Mouse (Mus musculus): ENCODE results near the gene Cyp4f13.
A peak's percentile ranks its signal among the peaks of the same experiment; 100 is the strongest.

DNA sequence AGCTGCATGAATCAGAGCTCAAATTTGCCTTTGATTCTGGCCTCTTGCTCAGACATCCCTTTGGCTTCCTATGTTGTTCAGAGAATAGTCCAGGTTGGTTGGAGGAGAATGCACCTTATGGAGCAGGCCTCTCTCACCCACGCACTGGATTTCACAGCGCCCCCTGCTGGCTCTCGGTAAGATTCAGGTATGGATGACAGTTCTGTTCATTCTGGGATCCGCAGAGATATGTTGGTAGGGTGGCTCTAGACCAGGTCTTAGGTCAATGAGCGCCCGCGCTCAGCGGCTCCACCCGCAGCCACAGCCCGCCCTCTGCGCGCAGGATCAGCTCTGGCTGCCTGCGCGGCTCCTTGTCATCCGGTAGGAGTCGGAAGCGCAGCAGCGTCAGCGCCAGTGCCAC, 42.0 kb downstream of the Cyp4f13 start:
- peak; percentile 63; the same call in 1 of the 2 replicates for TF ChIP-seq CTCF (IDR thresholded peaks at IDR 0.05; ENCODE audit: extremely low read depth, insufficient read depth, insufficient read length, insufficient replicate concordance)
- TF ChIP-seq POLR2A (IDR thresholded peaks at IDR 0.05; ENCODE audit: low read depth, low read length), result no peak

All from spleen, adult 2 months (tissue).